Mouse (Mus musculus) forebrain, embryonic 11.5 days (tissue): ENCODE measurements around the gene Dab1. TPM values are rescaled to one million over a fixed set of nuclear protein-coding genes. Genes with fewer than 3 reads are reported as not detected.
A peak's percentile ranks its signal among the peaks of the same experiment; 100 is the strongest.

Experiments
- ATAC-seq: fragments of 200-750 bp; cut with Nextera tagmentation; replicated peaks from 2 replicates; pipeline ENCODE4 v1.8.0; 2017; ENCODE audit warnings: moderate TSS enrichment; ENCODE audit not compliant: low FRiP score
- DNase-seq: peaks from one replicate; pipeline ENCODE4 v3.0.0-alpha.2; 2017; ENCODE audit warnings: low spot score
- H3K27ac ChIP-seq: fragments of 300-500 bp; sonication (generic); 2 replicates; pipeline ENCODE4 v1.5.1; 2014; ENCODE audit warnings: low read depth, low read length
- H3K27me3 ChIP-seq: fragments of 300-500 bp; sonication (generic); 2 replicates; pipeline ENCODE4 v1.6.1; 2014; ENCODE audit warnings: mild to moderate bottlenecking, low read length, mixed read lengths; ENCODE audit not compliant: control insufficient read depth, insufficient read depth
- H3K36me3 ChIP-seq: fragments of 300-500 bp; sonication (generic); 2 replicates; pipeline ENCODE4 v1.6.1; 2014; ENCODE audit warnings: mild to moderate bottlenecking, low read length, moderate library complexity, mixed read lengths; ENCODE audit not compliant: control insufficient read depth, insufficient read depth
- H3K4me1 ChIP-seq: fragments of 300-500 bp; sonication (generic); replicated peaks from 2 replicates; pipeline ENCODE4 v1.6.1; 2014; ENCODE audit warnings: low read length, mixed read lengths; ENCODE audit not compliant: control insufficient read depth, insufficient read depth
- H3K4me2 ChIP-seq: fragments of 300-500 bp; sonication (generic); 2 replicates; pipeline ENCODE4 v1.6.1; 2014; ENCODE audit warnings: low read depth, mild to moderate bottlenecking, low read length, moderate library complexity, mixed read lengths; ENCODE audit not compliant: severe bottlenecking
- H3K4me3 ChIP-seq: fragments of 300-500 bp; sonication (generic); 2 replicates; pipeline ENCODE4 v1.5.1; 2014; ENCODE audit warnings: low read depth, low read length
- H3K9ac ChIP-seq: fragments of 300-500 bp; sonication (generic); 2 replicates; pipeline ENCODE4 v1.6.1; 2014; ENCODE audit warnings: low read length
- H3K9me3 ChIP-seq: fragments of 300-500 bp; sonication (generic); 2 replicates; pipeline ENCODE4 v1.6.1; 2016; ENCODE audit warnings: low read length, mixed read lengths; ENCODE audit not compliant: control insufficient read depth
- WGBS: fragments of 180-500 bp; shearing (Covaris S2); extraction: QIAGEN DNeasy Blood & Tissue Kit; methylation state at CpG from one replicate; pipeline ENCODE4 v1.1.7; 2014; 5-methylcytosine and 5-hydroxymethylcytosine counted together
- polyA plus RNA-seq: library from polyadenylated mRNA; unstranded; fragments of >200 nt; fragmentation: Nextera tagmentation; extraction: Ambion mirVana; gene quantifications from 2 replicates; pipeline ENCODE4 v1.2.1, GENCODE M21; 2014

Gene Dab1
- polyA plus RNA-seq, 1 experiment from 2014 or later = 51.6 TPM

GRCm38 (mm10) chr4:104668061-104668460, 1048.9 kb downstream of the Dab1 start:
- H3K9me3 ChIP-seq = no peaks in the 10 kb centered on the region
- WGBS = 86% methylated on average over 6 of the region's 6 CpGs
- H3K27me3 ChIP-seq = no peaks in the 10 kb centered on the region
- no peak for ATAC-seq
- no peak overlapping the region for H3K4me2 ChIP-seq
- H3K27ac ChIP-seq = no peak overlapping the region
- no peak overlapping the region for H3K9ac ChIP-seq
- H3K4me3 ChIP-seq = no peak overlapping the region
- H3K36me3 ChIP-seq = no peaks in the 10 kb centered on the region
- peaks cover 9% of the 10 kb centered on the region for H3K4me1 ChIP-seq
- no peak for DNase-seq

- DNase-seq (no peak), ATAC-seq (no peak)
- Histone ChIP-seq H3K27ac (no peak overlapping the region), H3K27me3 (no peaks in the 10 kb centered on the region), H3K9me3 (no peaks in the 10 kb centered on the region), H3K36me3 (no peaks in the 10 kb centered on the region), H3K4me2 (no peak overlapping the region), H3K4me3 (no peak overlapping the region), H3K9ac (no peak overlapping the region), H3K4me1 (peaks cover 9% of the 10 kb centered on the region)
- WGBS = 89% methylated on average over 3 of the region's 3 CpGs
Observed at GRCm38 (mm10) chr4:104669406-104669805, 1050.2 kb downstream of the Dab1 start.

- ATAC-seq (no peak), DNase-seq (no peak)
- no peaks in the 10 kb centered on the region for H3K36me3 ChIP-seq
- H3K4me1 ChIP-seq = peaks cover 9% of the 10 kb centered on the region
- H3K4me2 ChIP-seq = no peak overlapping the region
- H3K27ac ChIP-seq = no peak overlapping the region
- no peaks in the 10 kb centered on the region for H3K9me3 ChIP-seq
- H3K9ac ChIP-seq = no peak overlapping the region
- no peak overlapping the region for H3K4me3 ChIP-seq
- H3K27me3 ChIP-seq = no peaks in the 10 kb centered on the region
Observed at GRCm38 (mm10) chr4:104670741-104671140, 1051.6 kb downstream of the Dab1 start.

- WGBS = 83% methylated on average over 3 of the region's 3 CpGs
- Histone ChIP-seq H3K27me3 (no peaks in the 10 kb centered on the region), H3K36me3 (no peaks in the 10 kb centered on the region), H3K27ac (no peak overlapping the region), H3K9ac (no peak overlapping the region), H3K4me2 (no peak overlapping the region), H3K4me1 (no peaks in the 10 kb centered on the region), H3K4me3 (no peak overlapping the region), H3K9me3 (no peaks in the 10 kb centered on the region)
- ATAC-seq (no peak), DNase-seq (no peak)
Observed at GRCm38 (mm10) chr4:104673317-104673716, 1054.2 kb downstream of the Dab1 start.

- H3K4me2 ChIP-seq = no peak overlapping the region
- no peak overlapping the region for H3K9ac ChIP-seq
- H3K27ac ChIP-seq = no peak overlapping the region
- WGBS = 94% methylated on average over 5 of the region's 5 CpGs
- H3K27me3 ChIP-seq = no peaks in the 10 kb centered on the region
- no peaks in the 10 kb centered on the region for H3K9me3 ChIP-seq
- DNase-seq (no peak), ATAC-seq (no peak)
- H3K4me1 ChIP-seq = no peaks in the 10 kb centered on the region
- no peaks in the 10 kb centered on the region for H3K36me3 ChIP-seq
- H3K4me3 ChIP-seq = no peak overlapping the region
Observed at GRCm38 (mm10) chr4:104674706-104675105, 1055.5 kb downstream of the Dab1 start.

GRCm38 (mm10) chr4:104678234-104678633, 1059.1 kb downstream of the Dab1 start:
- Histone ChIP-seq H3K4me2 (no peak overlapping the region), H3K4me3 (no peak overlapping the region), H3K27ac (no peak overlapping the region), H3K27me3 (no peaks in the 10 kb centered on the region), H3K9ac (no peak overlapping the region), H3K4me1 (no peaks in the 10 kb centered on the region), H3K36me3 (no peaks in the 10 kb centered on the region), H3K9me3 (no peaks in the 10 kb centered on the region)
- WGBS = 81% methylated on average over 7 of the region's 7 CpGs
- DNase-seq (no peak), ATAC-seq (no peak)

- H3K27ac ChIP-seq = no peak overlapping the region
- no peaks in the 10 kb centered on the region for H3K4me1 ChIP-seq
- H3K4me2 ChIP-seq = no peak overlapping the region
- H3K27me3 ChIP-seq = no peaks in the 10 kb centered on the region
- ATAC-seq = no peak
- no peak for DNase-seq
- H3K4me3 ChIP-seq = no peak overlapping the region
- H3K9ac ChIP-seq = no peak overlapping the region
- no peaks in the 10 kb centered on the region for H3K36me3 ChIP-seq
- 85% methylated on average over 4 of the region's 4 CpGs for WGBS
- H3K9me3 ChIP-seq = no peaks in the 10 kb centered on the region
Observed at GRCm38 (mm10) chr4:104680475-104680874, 1061.3 kb downstream of the Dab1 start.

GRCm38 (mm10) chr4:104686137-104686809, 1067.1 kb downstream of the Dab1 start:
- Histone ChIP-seq H3K9me3 (no peaks in the 10 kb centered on the region), H3K4me2 (no peak overlapping the region), H3K27me3 (no peaks in the 10 kb centered on the region), H3K36me3 (no peaks in the 10 kb centered on the region), H3K4me1 (peaks cover 6% of the 10 kb centered on the region; the same call in 1 of the 2 replicates), H3K27ac (0 out of 2 replicates have a peak overlapping the region, but pooled peaks have one; percentile 28), H3K9ac (peak overlapping the region; percentile 6; the same call in 1 of the 2 replicates), H3K4me3 (no peak overlapping the region)
- 36% methylated on average over 18 of the region's 18 CpGs for WGBS
- ATAC-seq = no peak
- DNase-seq = no peak

- H3K27me3 ChIP-seq = no peaks in the 10 kb centered on the region
- H3K4me1 ChIP-seq = peaks cover 6% of the 10 kb centered on the region; the same call in 1 of the 2 replicates
- DNase-seq (no peak), ATAC-seq (no peak)
- H3K4me2 ChIP-seq = no peak overlapping the region
- no peak overlapping the region for H3K4me3 ChIP-seq
- H3K36me3 ChIP-seq = no peaks in the 10 kb centered on the region
- 62% methylated on average over 3 of the region's 3 CpGs for WGBS
- H3K27ac ChIP-seq = no peak overlapping the region
- no peak overlapping the region for H3K9ac ChIP-seq
- H3K9me3 ChIP-seq = no peaks in the 10 kb centered on the region
Observed at GRCm38 (mm10) chr4:104689047-104689446, 1069.9 kb downstream of the Dab1 start.
